Mouse (Mus musculus): Measurements from ENCODE around the gene Hoxd1. TPM values are rescaled to one million over a fixed set of nuclear protein-coding genes. Genes with fewer than 3 reads are reported as not detected.

The Hoxd1 gene
- total RNA-seq, 2 experiments from 2014 or later: not detected

DNA sequence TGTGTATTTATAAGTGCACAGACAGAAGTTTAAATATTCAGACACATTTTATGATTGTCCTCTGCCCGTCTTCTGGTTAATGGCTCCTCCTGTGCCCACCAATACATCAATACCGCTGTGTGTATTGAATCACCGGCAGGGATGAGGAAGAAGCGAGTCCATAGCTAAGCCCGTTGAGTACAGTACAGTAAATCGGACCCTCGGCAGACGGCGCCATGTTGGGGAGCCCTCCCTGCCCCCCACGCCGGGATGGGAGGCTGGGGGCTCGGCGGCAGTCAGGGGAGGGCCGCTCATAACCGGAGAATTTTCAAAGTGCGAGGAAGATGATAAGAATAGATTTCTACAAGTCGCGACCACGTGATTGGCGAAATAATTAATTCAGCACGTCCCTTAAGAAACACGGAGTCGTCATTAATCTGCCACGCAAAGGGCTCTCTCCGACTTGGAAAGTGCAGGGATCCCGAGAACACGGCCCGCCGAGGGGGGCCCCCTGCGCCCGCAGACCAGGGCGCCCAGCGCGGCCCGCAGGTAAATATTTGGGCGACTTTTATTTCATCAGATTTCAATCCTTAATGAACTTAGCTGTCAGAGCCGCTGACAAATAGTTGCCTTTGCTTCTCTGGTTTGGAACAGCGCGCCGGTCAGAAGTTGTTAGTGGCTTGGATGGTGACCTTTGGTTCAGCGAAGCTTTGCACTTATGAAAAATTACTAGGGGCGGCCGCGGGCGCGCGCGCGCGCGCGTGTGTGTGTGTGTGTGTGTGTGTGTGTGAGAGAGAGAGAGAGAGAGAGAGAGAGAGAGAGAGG, 30.1 kb upstream of the Hoxd1 start:
- intact Hi-C loops (cut with DNase I): no loop called here
- DNase-seq: no peak

DNA sequence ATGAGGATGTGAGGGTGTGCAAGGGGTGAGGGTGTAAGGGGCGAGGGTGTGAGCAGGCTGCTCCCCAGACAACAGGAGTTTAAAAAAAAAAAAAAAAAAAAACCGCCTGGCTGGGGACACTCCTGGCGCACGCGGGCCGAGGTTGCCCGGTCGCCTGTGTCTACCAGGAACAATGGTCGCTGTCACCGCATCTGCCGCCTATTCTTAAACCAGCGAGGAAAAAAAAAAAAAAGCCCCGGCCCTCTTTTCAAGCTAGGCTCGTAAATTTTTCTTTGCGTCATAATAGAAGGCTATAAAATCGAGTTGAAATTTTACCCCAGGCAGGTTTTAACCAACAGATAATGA, 29.5 kb upstream of the Hoxd1 start:
- DNase-seq: no peak
- intact Hi-C loops (cut with DNase I): no loop called here

DNA sequence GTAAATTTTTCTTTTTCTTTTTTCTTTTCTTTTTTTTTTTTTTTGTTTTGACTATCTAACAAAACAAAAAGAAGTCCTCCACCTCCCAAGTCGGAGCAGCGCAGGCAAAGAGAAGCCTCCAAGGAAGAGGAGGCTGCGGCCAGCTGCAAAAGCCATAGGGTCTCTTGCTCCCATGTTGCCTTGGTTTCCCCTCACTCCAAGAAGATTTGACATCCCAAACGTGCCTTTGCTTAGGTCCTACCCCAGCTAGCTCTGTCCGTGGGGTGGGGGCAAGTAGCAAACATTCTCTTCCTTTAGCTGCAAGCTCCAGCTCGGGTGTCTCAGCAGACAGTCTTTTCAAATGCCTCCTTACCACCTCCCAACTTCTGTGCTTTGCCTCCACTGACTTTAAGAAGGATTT, 29.0 kb upstream of the Hoxd1 start:
- intact Hi-C loops (cut with DNase I): no loop called here
- no peak for DNase-seq

DNA sequence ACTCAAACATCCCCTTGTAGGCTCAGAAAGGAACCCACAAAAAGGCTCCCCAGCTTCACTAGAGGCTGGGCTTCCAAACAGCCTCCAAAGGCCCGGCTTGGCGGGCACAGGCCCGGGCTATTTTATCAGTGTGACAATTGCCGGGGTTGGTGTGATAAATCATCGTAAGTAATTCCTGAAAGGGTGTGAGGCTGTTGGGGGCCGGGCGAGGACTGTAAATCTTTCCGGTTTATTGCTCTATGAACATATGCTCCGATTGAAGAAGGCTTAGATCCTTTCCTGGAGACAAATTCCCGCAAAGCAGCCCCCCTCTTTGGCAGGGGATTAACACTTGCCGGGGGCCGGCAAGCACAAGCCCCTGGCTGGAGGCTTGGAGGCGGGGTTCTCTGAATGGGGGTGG, 28.3 kb upstream of the Hoxd1 start:
- no peak for DNase-seq
- intact Hi-C loops (cut with DNase I): no loop called here

DNA sequence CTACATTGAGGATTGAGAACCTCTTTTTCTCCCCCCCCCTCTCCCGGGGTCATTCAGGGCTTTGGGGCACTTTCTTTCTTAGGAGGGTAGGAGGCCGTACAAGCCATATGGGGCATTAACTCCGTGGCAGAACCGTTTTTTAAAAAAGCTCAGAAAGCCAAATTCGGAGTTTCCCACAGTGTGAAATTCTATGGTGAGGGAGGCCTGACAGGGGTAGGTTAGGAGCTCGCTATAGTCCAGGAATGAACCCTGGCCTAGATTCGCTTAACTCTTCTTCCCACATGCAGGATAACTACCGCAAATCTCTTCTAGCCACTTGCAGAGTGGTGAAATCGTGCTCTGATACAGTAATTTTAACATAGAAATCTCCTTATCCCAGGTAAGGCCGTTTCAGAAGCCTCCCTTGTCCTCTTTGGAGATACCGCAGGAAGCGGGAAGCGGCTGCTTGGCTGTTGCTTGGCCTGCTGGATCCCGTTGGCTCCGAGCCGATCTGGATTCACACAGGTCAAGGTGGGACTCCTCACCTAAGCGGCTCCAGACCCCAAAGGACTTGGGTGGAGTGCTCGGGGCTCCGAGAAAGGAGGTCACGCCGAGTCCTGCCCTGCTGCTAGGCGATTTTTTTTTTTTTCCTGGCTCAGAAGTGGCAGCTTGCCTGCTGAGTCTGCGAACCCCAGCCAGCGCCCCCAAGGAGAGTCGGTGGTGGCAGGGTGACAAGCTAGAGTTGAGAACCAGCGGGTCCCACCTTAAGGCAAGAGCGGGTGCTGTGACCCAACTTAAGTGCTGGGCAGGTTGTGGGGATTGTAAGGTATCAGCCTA, 27.6 kb upstream of the Hoxd1 start:
- intact Hi-C loops (cut with DNase I): loop anchor here (5.0 kb wide), 1 partner anchor 83 kb away; no protein-coding TSS in a partner anchor
- DNase-seq: no peak

DNA sequence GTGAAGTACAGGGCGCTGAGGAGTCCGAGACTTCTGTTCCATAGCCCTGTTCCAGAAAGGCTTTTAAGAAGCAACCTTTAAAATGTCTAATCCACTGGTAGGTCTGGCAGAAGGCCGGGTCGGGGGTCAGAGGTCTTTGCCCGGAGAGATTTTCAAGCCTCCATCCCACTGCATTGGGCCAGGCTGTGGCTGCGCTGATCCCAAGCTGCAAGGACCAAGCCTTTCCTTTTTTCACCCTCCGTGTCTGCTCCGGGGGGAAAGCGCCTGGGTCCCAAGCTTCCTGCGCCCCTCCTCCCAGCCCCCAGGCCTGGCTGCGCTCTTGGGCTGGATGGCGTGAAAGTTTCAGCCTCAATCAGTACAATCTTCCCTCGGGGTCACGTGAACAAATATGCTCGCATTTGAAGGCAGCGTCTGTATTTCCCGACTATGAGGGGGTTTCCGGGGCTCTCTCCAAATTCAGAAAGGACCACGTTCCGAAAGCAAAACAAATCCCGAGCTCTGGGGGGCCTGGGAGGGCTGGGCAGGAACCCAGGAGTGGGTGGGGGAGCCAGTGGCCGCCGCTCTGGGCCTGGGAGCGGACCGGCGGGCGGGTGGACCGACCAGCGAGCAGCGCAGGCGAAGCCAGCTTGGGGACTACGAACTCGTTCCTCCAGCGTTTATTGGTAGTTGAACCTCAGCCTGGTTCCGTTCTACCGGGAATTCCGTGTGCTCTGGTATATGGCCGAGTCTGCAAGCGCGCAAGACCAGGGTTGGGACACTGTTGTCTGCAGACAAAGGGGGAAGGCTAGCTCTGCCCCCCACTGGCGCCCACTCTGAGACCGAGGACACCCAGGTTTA, 26.7 kb upstream of the Hoxd1 start:
- no peak for DNase-seq
- intact Hi-C loops (cut with DNase I): loop anchor here (5.0 kb wide), 1 partner anchor 84 kb away; no protein-coding TSS in a partner anchor

DNA sequence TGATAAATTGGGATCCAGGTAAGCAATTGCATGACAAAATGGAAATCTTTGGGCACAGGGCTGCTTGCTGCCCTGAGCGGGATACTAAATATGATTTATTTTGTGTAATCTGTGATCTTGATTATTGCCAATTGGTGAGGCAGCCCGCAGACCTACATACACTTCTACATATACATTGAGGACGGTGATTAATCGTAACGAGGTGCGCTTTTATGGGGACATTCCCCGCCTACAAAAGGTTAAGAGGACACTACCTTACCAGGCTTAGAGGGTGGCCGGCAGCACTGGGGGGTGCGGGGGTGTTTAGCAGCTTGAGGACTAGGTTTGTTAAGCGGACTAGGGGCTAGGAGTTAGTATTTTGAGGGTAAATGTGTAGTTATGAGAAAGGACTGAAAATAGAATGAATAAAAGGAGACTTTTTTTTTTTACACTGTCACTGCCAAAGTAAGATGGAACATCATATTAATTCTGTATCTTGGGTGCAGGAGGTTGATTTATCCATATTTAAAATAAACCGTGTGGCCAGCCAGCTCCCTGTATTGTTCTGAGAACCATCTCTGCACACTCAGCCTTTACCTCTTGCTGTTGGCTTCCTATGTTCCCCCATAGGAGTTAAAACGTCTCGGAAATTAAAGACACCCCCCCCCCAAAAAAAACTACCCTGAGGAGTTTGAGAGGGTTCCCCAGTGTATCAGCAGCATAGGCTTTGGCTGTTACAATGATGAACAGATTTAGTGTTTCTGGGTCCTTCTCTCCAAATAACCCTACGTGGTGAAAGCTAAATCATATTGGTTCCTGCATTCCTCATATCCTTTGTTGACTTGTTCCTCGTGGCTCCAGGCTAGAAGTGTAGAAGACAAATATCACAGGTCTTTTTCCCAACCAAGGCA, 25.8 kb upstream of the Hoxd1 start:
- intact Hi-C loops (cut with DNase I): loop anchor here (5.0 kb wide), 1 partner anchor 85 kb away; no protein-coding TSS in a partner anchor
- DNase-seq: no peak

DNA sequence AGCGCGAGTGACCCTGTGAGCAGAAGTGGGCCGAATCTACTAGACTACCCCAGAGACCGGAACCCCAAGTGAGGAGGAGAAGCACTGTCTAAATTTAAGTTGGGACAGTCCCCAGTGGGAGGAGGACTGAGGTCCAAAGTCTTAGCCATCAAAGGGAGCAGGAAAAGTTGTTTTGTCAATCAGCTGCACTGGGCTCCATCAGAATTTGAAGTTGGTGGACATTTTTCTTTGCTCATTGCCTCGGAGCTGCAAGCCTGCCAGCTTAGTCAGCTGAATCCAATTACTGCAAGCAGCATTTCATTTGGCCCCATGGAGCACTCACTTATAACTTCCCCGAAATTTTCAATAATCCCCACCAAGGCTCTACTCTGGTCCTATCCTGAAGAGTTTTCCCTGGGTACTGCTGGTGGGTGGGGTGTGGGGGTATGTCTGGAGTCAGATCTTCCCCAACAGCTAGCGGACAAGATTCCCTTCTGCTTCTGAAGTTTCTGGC, 25.2 kb upstream of the Hoxd1 start:
- no peak for DNase-seq
- intact Hi-C loops (cut with DNase I): loop anchor here (5.0 kb wide), 1 partner anchor 85 kb away; no protein-coding TSS in a partner anchor

DNA sequence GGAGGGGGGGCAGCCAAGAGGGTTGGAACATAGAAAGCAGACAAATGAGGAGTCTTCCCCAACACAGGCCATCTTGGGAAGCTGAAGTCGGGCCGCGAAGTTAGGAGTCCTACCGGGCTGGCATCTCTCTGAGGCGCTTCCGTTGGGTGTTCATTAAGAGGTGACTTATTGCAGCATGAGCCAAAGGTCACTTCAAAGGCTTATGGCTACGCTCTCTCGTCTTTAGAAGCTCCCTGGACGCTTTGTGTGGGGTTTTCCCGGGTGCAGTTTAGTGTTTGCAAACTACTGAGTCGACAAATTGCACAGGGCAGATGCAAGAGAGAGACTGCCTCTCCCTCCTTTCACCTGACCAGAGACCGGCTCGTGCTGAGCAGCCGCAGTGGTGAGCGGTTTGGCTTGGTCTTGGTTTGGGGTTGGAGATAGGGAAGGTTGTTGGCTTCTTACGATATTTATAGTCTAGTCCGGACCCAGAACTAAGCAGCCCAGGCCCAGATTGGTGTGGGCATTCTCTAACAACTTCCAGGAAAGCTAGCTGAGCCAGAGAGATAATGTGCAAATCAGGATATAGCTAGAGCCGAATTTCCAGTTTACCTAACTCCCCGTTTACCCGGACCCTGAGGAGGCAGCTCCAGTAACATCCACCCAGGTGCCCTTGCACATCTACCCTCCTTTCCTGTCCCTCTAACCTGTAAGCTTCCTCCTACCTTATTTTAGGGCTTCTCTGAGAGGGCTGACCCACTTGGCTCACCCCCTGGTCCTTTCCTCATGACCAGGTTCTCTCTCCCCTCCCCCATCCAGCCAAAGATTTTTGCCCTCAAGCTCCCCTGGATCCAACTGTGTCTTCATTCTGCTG, 23.9 kb upstream of the Hoxd1 start:
- intact Hi-C loops (cut with DNase I): loop anchor here (5.0 kb wide), 1 partner anchor 87 kb away; no protein-coding TSS in a partner anchor

DNA sequence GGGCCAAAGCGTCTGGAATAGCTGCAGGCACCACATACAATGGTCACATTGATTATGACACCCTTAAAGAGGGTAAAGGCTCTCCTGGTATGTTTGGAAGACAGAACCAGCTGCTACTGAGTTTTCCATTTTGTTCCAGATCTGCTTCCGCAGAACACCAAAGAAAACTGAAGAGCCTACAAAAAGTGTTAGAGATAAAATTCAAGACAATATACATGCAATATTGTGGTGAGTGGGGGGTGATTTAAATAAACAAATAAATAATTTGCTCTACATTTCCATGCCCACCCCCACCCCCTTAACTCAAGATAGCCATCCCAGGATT, 23.3 kb upstream of the Hoxd1 start:
- intact Hi-C loops (cut with DNase I): loop anchor here (5.0 kb wide), 1 partner anchor 87 kb away; no protein-coding TSS in a partner anchor

More for the DNA sequence above, 23.9 kb upstream of the Hoxd1 start:
- DNase-seq: no peak

DNA sequence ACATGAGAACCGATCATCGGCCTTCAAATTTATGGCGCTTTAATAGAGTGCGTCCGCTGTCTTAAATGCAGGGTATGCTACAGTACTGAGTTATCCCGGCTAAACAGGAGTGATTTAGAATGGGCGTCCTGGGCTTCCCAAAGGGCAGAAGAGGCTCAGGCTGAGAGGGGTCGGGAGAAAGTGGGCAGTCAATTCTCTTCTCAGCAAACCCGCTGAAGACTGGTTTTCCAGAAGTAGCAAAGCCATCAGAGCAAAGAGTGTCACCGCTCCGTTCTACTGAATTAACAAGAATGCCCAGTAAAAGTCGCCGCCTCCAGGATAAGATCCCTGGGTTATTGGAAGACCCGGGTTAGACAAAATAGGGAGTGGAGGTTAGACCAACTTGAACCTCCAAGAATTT, 22.9 kb upstream of the Hoxd1 start:
- intact Hi-C loops (cut with DNase I): loop anchor here (5.0 kb wide), 1 partner anchor 88 kb away; no protein-coding TSS in a partner anchor
- no peak for DNase-seq

More for the DNA sequence above, 23.3 kb upstream of the Hoxd1 start:
- no peak for DNase-seq

DNA sequence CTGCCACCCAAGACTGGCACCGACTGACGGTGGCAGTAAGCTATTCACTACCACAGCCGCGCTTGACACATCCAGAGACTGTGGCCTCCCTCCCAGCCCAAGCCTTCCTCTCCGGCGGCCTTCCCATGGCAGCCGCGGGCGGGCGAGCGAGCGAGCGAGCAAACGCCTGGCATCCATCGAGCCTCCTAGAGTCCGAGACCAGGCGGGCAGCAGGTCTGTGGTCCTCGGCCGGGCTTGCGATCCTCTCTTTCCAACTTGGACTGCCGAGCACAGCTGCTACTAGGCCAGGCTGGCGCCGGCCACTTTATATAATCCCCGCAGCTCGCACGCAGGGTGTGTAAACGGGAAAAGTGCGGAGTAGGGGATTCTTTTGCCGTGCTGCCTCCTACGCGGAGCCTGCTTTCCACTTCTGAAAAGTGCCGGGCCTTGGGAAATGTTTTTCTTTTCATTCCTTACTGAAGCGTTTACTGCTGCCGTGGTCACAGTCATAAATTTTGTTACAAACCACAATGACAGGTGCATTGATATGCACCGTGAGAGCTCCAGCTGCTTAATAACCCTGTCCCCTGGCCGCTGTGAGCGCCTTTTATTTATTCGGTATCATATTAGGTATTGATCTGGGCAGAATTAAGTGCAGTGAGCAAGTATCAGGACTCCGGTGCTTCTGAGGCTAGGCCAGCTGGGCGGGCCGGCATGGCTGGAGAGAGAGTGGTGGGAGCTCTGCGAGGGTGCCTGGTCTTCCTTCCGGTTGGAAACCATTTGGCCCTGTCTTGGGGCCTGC, 22.3 kb upstream of the Hoxd1 start:
- intact Hi-C loops (cut with DNase I): no loop called here
- DNase-seq: no peak

DNA sequence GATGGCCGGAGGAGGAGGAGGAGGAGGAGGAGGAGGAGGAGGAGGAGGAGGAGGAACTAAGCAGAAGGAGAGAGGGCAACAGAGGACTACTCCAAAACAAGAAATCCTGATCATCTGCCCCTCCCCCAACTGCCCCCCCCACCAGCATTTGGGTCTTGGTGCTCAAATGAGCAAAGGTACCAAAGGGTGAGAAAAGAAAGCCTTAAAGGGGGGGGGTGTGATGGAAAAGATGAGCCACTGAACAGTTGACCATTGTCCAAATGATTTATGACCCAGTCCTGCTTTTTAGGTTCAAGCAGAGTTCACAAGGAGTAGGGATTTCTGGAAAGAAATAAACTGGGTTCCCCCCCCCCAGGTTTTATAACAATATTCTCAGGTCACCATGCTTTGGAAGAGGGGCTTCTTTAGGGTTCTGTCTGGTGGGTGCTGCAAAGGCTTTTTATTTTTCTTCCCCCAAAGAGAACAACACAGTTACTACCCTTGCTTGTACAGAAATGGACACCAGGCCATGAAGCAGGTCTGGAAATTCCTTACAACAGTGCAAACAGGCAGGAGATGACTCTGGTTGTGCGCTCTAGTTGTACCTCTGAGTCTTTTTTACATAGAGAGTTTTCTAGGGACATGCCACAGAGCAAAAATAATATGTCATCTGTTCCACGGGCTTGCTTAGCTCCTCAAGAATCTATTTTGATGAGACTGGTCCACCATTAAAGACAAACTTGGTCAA, 21.4 kb upstream of the Hoxd1 start:
- intact Hi-C loops (cut with DNase I): no loop called here

DNA sequence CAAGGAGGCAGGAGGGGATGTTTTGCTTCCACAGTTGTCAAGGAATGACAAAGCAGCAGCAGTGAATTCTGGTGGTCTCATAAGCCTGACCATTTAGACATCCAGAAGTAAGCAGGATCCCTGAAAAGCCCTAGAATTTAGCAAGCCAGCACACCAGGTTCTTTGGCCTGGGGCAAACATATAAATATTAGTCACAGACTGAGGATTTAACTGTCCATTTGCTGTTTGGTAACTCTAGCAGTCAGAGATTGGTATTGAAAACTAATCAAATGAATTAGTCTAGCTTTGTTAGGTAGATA, 20.9 kb upstream of the Hoxd1 start:
- intact Hi-C loops (cut with DNase I): no loop called here
- no peak for DNase-seq

More for the DNA sequence above, 21.4 kb upstream of the Hoxd1 start:
- no peak for DNase-seq

DNA sequence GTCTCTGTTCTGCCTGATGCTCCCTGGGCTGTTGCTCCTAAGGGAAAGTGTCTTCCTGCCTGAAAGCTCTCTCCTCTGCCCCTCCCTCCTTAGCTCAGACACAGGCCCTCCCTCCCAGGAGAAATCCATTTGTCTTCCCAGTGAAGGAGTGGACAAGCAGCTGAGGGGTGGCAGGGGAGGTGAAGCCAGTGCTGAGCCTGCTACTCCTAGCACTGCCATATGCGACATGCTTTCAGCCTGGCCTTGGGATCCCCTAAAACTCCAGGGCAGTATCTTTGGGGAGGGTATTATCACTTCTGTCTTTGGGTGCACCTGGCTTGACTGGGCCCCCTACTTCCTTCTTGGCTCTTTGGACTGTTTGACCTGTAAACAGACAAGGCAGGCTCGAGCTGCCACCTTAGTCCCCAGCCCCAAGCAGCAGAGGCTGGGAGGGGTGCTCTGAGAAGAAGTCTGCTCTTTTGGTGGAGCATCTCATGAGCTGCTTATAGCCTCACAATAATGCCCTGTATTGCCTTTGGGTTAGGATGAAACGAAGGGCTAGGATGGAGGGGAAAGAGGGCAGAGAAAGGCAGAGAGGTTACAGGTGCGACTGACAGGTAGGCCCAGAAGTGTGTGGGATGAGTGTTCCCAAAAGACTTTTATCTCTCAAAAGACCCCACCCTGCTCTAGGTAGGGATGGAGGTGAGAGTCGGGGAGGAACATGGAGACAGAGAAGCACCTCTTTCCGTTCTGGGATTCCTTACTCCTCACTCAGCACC, 17.1 kb upstream of the Hoxd1 start:
- no peak for DNase-seq
- intact Hi-C loops (cut with DNase I): no loop called here

DNA sequence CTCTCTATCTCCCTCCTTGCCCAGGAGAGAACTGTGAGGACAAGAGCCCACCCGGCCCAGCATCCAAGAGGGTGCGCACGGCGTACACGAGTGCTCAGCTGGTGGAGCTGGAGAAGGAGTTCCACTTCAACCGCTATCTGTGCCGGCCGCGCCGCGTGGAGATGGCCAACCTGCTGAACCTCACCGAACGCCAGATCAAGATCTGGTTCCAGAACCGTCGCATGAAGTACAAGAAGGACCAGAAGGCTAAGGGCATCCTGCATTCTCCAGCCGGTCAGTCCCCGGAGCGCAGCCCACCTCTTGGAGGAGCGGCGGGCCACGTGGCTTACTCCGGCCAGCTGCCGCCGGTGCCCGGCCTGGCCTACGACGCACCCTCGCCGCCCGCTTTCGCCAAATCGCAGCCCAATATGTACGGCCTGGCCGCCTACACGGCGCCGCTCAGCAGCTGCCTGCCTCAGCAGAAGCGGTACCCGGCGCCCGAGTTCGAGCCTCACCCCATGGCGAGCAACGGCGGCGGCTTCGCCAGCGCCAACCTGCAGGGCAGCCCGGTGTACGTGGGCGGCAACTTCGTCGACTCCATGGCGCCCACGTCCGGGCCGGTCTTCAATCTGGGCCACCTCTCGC, 16.4 kb upstream of the Hoxd1 start:
- no peak for DNase-seq
- intact Hi-C loops (cut with DNase I): no loop called here
